Mouse (Mus musculus) ES-Bruce4 (cell line): ENCODE measurements around the gene Fam47c.

Experiments
- CTCF ChIP-seq: IDR thresholded peaks from one replicate; pipeline ENCODE4 v1.8.1; 2011; ENCODE audit warnings: low read depth, low read length
- EP300 ChIP-seq: IDR thresholded peaks from 2 replicates; pipeline ENCODE4 v1.6.1; 2011; ENCODE audit warnings: low read depth, low read length; ENCODE audit not compliant: insufficient read depth
- POLR2A ChIP-seq: IDR thresholded peaks from one replicate; pipeline ENCODE4 v1.8.1; 2011; ENCODE audit warnings: low read length; ENCODE audit not compliant: insufficient read depth

GRCm38 (mm10) chrX:78777078-78777477 is 39.5 kb downstream of the Fam47c start:
- TF ChIP-seq EP300, result no peak
- no peak for TF ChIP-seq POLR2A
- TF ChIP-seq CTCF, result no peak
